Comparison of ENCODE assay signal across 9 mouse cellular contexts in the genomic region with DNA sequence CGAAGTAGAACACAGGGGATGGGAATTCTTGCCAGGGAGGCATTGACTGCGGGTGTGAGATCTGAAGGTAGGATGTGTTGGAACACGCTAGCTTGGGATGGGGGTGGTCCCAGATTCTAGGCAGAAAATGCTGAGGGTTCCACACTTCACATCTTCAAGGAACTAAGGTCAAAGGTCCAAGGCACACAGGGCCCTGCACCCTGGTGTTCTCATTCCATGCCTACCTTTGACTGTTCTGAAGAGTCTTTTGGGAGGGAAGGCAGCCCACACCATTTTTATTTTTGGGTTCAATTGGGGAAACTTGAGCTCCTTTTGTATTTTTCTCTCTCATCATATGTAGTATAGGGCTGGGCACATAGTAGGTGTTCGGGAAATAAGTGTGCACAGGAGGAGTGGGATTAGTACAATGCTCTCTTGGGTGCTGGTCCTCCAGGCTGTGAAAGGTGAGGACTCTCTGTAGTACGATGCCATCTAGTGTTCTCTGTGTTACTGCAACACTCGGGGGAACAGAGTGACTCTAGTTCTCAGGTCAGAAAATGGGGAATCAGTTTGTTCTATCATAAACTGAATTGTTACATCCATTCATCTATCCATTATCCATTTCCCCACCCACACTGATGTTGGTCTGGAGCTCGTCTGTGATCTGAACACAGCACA. TPM values are rescaled to one million over a fixed set of nuclear protein-coding genes. Genes with fewer than 3 reads are reported as not detected.
A peak's percentile ranks its signal among the peaks of the same experiment; 100 is the strongest.
DNase-seq lines count a peak whose midpoint lies in the region; ATAC-seq lines count a peak whose summit lies in the region.
"Had no signal": no experiment of that assay in that cellular context is flagged by ENCODE, and none has a peak within 500 bp of the region (broad histone marks: within the 10 kb centered on the region; RNA-seq: fewer than 3 reads in every experiment).

No protein-coding gene starts in this region.

- H3K27ac ChIP-seq in forebrain, embryonic 14.5 days (ENCODE audit: low read depth, low read length): no peak overlapping the region
- no peak overlapping the region for H3K27ac ChIP-seq in kidney, embryonic 15.5 days

- no peak overlapping the region for H3K9ac ChIP-seq in forebrain, embryonic 14.5 days (ENCODE audit: low read length)
- H3K9ac ChIP-seq in kidney, embryonic 15.5 days: no peak overlapping the region

- no peak overlapping the region for H3K4me3 ChIP-seq in forebrain, embryonic 14.5 days (ENCODE audit: low read depth, low read length)
- H3K4me3 ChIP-seq in kidney, embryonic 15.5 days (replicated peaks): no peak overlapping the region
- H3K4me3 ChIP-seq: erythroblast, embryonic 14.5 days had no signal

- H3K27me3 ChIP-seq in forebrain, embryonic 14.5 days (replicated peaks; ENCODE audit: control insufficient read depth, insufficient read depth, low read length): no peaks in the 10 kb centered on the region
- H3K27me3 ChIP-seq in kidney, embryonic 15.5 days: no peaks in the 10 kb centered on the region

- no peaks in the 10 kb centered on the region for H3K4me1 ChIP-seq in forebrain, embryonic 14.5 days (ENCODE audit: control insufficient read depth, insufficient read depth, low read length)
- peaks cover 11% of the 10 kb centered on the region for H3K4me1 ChIP-seq in kidney, embryonic 15.5 days

- 42% methylated on average over 7 of the region's 7 CpGs for WGBS in forebrain, embryonic 14.5 days
- 40% methylated on average over 7 of the region's 7 CpGs for WGBS in kidney, embryonic 15.5 days

- intact Hi-C loops in left cerebral cortex, postnatal 4 days (cut with DNase I): loop anchor here (2.0 kb wide), 1 partner anchor 49 kb away; no protein-coding TSS in a partner anchor

- no peaks in the 10 kb centered on the region for H3K36me3 ChIP-seq in forebrain, embryonic 14.5 days (ENCODE audit: control insufficient read depth, insufficient read depth, low read length)
- no peaks in the 10 kb centered on the region for H3K36me3 ChIP-seq in kidney, embryonic 15.5 days

- no peak overlapping the region for H3K4me2 ChIP-seq in forebrain, embryonic 14.5 days (ENCODE audit: low read length)
- no peak overlapping the region for H3K4me2 ChIP-seq in kidney, embryonic 15.5 days

- peak; percentile 78 for ATAC-seq in forebrain, embryonic 14.5 days
- ATAC-seq in kidney, embryonic 15.5 days (replicated peaks; ENCODE audit: low FRiP score): peak; percentile 67; the same call in 1 of the 2 replicates
- ATAC-seq in megakaryocyte-erythroid progenitor cell, adult 5-6 weeks (replicated peaks; ENCODE audit: low FRiP score, low TSS enrichment, poor library complexity, severe bottlenecking): peak; percentile 90
- no peak for ATAC-seq in erythroid progenitor cell, adult 5-6 weeks (replicated peaks; ENCODE audit: low FRiP score, poor library complexity, severe bottlenecking)

- no peaks in the 10 kb centered on the region for H3K9me3 ChIP-seq in forebrain, embryonic 14.5 days (replicated peaks; ENCODE audit: control insufficient read depth, low read length)
- 0 out of 2 replicates have a peak, but pooled peaks cover 4% of the 10 kb centered on the region for H3K9me3 ChIP-seq in kidney, embryonic 15.5 days (replicated peaks)

- DNase-seq in left cerebral cortex, postnatal 4 days: peak; percentile 15
- DNase-seq in left cerebral cortex, adult 8-10 months (ENCODE audit: low spot score in 2 of 2): no peak
- peak; percentile 57 for DNase-seq in R1 (ENCODE audit: low read depth, low spot score)
- peak; percentile 84 for DNase-seq in forebrain, embryonic 14.5 days (ENCODE audit: low spot score)
- no peak for DNase-seq in frontal cortex, postnatal 25 days (ENCODE audit: low spot score in 2 of 2)

RNA-seq across cellular contexts. Expression of a gene that starts 5.4 kb away (rescaled TPM):
- total RNA-seq in left cerebral cortex, postnatal 4 days (2021): under 1 TPM; 0.36 to 0.77 TPM
- under 1 TPM; 0.15 to 0.39 (median 0.36) TPM for total RNA-seq in left cerebral cortex, adult 8-10 months (2022)
- polyA plus RNA-seq in forebrain, embryonic 14.5 days (2014; fragmentation: Nextera tagmentation; extraction: Ambion mirVana): 0.37 and 0.50 TPM in 2 replicates
- 0.09 TPM in 1 of 2 replicates, not detected in the other for polyA plus RNA-seq in kidney, embryonic 15.5 days (2015; fragmentation: Nextera tagmentation; extraction: Ambion mirVana)
- total RNA-seq in megakaryocyte-erythroid progenitor cell, adult 5-6 weeks (2014; fragmentation: Nextera tagmentation): not detected in 2 replicates
- not detected in 2 replicates for total RNA-seq in megakaryocyte-erythroid progenitor cell, adult 5-6 weeks (2017)
- not detected in 2 replicates for total RNA-seq in erythroid progenitor cell, adult 5-6 weeks (2015; ENCODE audit: low replicate concordance)
- not detected in 2 replicates for total RNA-seq in erythroid progenitor cell, adult 5-6 weeks (2017; ENCODE audit: low replicate concordance)
- polyA plus RNA-seq: erythroblast, embryonic 14.5 days had no signal

RNA-seq across cellular contexts. Expression of a gene that starts 13.0 kb away (rescaled TPM):
- total RNA-seq in left cerebral cortex, postnatal 4 days (2021): 1 to 10 TPM; 2.3 to 2.8 TPM
- total RNA-seq in left cerebral cortex, adult 8-10 months (2022): 1 to 10 TPM in 2 of 4 experiments, under 1 TPM in 2; 0.74 to 1.7 (median 1.2) TPM
- 5.4 and 6.4 TPM in 2 replicates for polyA plus RNA-seq in forebrain, embryonic 14.5 days (2014; fragmentation: Nextera tagmentation; extraction: Ambion mirVana)
- 15.6 and 19.4 TPM in 2 replicates for polyA plus RNA-seq in kidney, embryonic 15.5 days (2015; fragmentation: Nextera tagmentation; extraction: Ambion mirVana)
- total RNA-seq in megakaryocyte-erythroid progenitor cell, adult 5-6 weeks (2014; fragmentation: Nextera tagmentation): 6.6 and 8.8 TPM in 2 replicates
- 6.7 and 22.0 TPM in 2 replicates for total RNA-seq in megakaryocyte-erythroid progenitor cell, adult 5-6 weeks (2017)
- 5.8 and 11.7 TPM in 2 replicates for total RNA-seq in erythroid progenitor cell, adult 5-6 weeks (2015; ENCODE audit: low replicate concordance)
- 1.6 and 2.3 TPM in 2 replicates for total RNA-seq in erythroid progenitor cell, adult 5-6 weeks (2017; ENCODE audit: low replicate concordance)

RNA-seq across cellular contexts. Expression of a gene that starts 13.0 kb away (rescaled TPM):
- total RNA-seq in left cerebral cortex, postnatal 4 days (2021): 1 to 10 TPM; 1.2 to 1.7 TPM
- total RNA-seq in left cerebral cortex, adult 8-10 months (2022): 1 to 10 TPM in 2 of 4 experiments, under 1 TPM in 2; 0.46 to 1.2 (median 0.99) TPM
- 0.99 and 1.4 TPM in 2 replicates for polyA plus RNA-seq in forebrain, embryonic 14.5 days (2014; fragmentation: Nextera tagmentation; extraction: Ambion mirVana)
- 0.06 TPM in 2 replicates for polyA plus RNA-seq in kidney, embryonic 15.5 days (2015; fragmentation: Nextera tagmentation; extraction: Ambion mirVana)
- 0.33 TPM in 1 of 2 replicates, not detected in the other for total RNA-seq in megakaryocyte-erythroid progenitor cell, adult 5-6 weeks (2014; fragmentation: Nextera tagmentation)
- total RNA-seq in megakaryocyte-erythroid progenitor cell, adult 5-6 weeks (2017): 0.08 TPM in 1 of 2 replicates, not detected in the other
- not detected in 2 replicates for total RNA-seq in erythroid progenitor cell, adult 5-6 weeks (2015; ENCODE audit: low replicate concordance)
- not detected in 2 replicates for total RNA-seq in erythroid progenitor cell, adult 5-6 weeks (2017; ENCODE audit: low replicate concordance)
- polyA plus RNA-seq: erythroblast, embryonic 14.5 days had no signal

Comparison
In these comparisons a context has a peak if more than half of its experiments do, and no peak if none do; other contexts are left out.
1. DNase-seq: peak in left cerebral cortex, postnatal 4 days (single experiment), R1 (single experiment) and forebrain, embryonic 14.5 days (single experiment); none in left cerebral cortex, adult 8-10 months (0 of 2) and frontal cortex, postnatal 25 days (0 of 2).